Comparison of ENCODE assay signal across 22 mouse cellular contexts in genomic region chr9:34459968-34460367, GRCm38 (mm10). TPM values are rescaled to one million over a fixed set of nuclear protein-coding genes. Genes with fewer than 3 reads are reported as not detected.
DNase-seq lines count a peak whose midpoint lies in the region; ATAC-seq and TF ChIP-seq lines count a peak whose summit lies in the region.
"Had no signal": no experiment of that assay in that cellular context is flagged by ENCODE, and none has a peak within 500 bp of the region (broad histone marks: within the 10 kb centered on the region; RNA-seq: fewer than 3 reads in every experiment).

No protein-coding gene starts in this region.

- peak; percentile 51 for ATAC-seq in Patski
- peak; percentile 58; the same call in 1 of the 2 replicates for ATAC-seq in stomach, embryonic 16.5 days (ENCODE audit: insufficient read depth, low FRiP score)
- ATAC-seq: activated CD4-positive, CD25-positive, alpha-beta regulatory T cell, adult 4 months; forebrain, embryonic 13.5 days; forebrain, embryonic 15.5 days; forebrain, postnatal 0 days had no signal

- no peak overlapping the region for H3K9ac ChIP-seq in stomach, embryonic 16.5 days (ENCODE audit: low read length)
- H3K9ac ChIP-seq: embryonic facial prominence, embryonic 13.5 days; embryonic facial prominence, embryonic 15.5 days; forebrain, embryonic 13.5 days; forebrain, embryonic 15.5 days; forebrain, postnatal 0 days had no signal

- 30% methylated on average over 5 of the region's 5 CpGs for WGBS in stomach, embryonic 16.5 days

- no peak for TF ChIP-seq CTCF in Patski (IDR thresholded peaks at IDR 0.05)

- H3K36me3 ChIP-seq in stomach, embryonic 16.5 days (ENCODE audit: control insufficient read depth, insufficient read depth, low read length) = no peaks in the 10 kb centered on the region
- H3K36me3 ChIP-seq: embryonic facial prominence, embryonic 13.5 days; embryonic facial prominence, embryonic 15.5 days; forebrain, embryonic 15.5 days had no signal

- no peaks in the 10 kb centered on the region for H3K27me3 ChIP-seq in Patski
- H3K27me3 ChIP-seq in stomach, embryonic 16.5 days (ENCODE audit: control insufficient read depth, insufficient read depth, low read length) = no peaks in the 10 kb centered on the region
- H3K27me3 ChIP-seq: embryonic facial prominence, embryonic 13.5 days; embryonic facial prominence, embryonic 15.5 days; forebrain, embryonic 13.5 days; forebrain, embryonic 15.5 days had no signal

- no peak overlapping the region for H3K27ac ChIP-seq in stomach, embryonic 16.5 days (ENCODE audit: low read length)
- H3K27ac ChIP-seq: embryonic facial prominence, embryonic 13.5 days; embryonic facial prominence, embryonic 15.5 days; forebrain, embryonic 13.5 days; forebrain, embryonic 15.5 days had no signal

- in situ Hi-C loops in Patski (cut with MboI; ENCODE audit: low pct_unique_long_range_greater_than_20kb) = no loop called here

- no peak overlapping the region for H3K4me3 ChIP-seq in stomach, embryonic 16.5 days (replicated peaks; ENCODE audit: low read length)
- H3K4me3 ChIP-seq: embryonic facial prominence, embryonic 13.5 days; embryonic facial prominence, embryonic 15.5 days; erythroblast, embryonic 14.5 days; forebrain, embryonic 13.5 days; forebrain, embryonic 15.5 days had no signal

- CTCF ChIA-PET in Patski (lab: Charles Lee) = interaction anchor here (1.1 to 1.3 kb wide), 3 partner anchors 11 to 25 kb away, joined by 3 read pairs; no protein-coding TSS in a partner anchor

- POLR2A ChIA-PET in Patski (lab: Charles Lee) = no interaction called here

- H3K4me2 ChIP-seq in stomach, embryonic 16.5 days (ENCODE audit: low read depth, low read length) = no peak overlapping the region
- H3K4me2 ChIP-seq: embryonic facial prominence, embryonic 13.5 days; embryonic facial prominence, embryonic 15.5 days; forebrain, embryonic 13.5 days; forebrain, embryonic 15.5 days had no signal

- peaks cover 3% of the 10 kb centered on the region; the same call in 1 of the 2 replicates for H3K4me1 ChIP-seq in stomach, embryonic 16.5 days (ENCODE audit: control insufficient read depth, insufficient read depth, low read length)

- DNase-seq in Muller cell, postnatal 12 days (ENCODE audit: inconsistent ontology term) = peak; percentile 92
- DNase-seq in Patski (ENCODE audit: low read depth, low spot score) = peak; percentile 34
- no peak for DNase-seq in T-cell, adult 2 months (ENCODE audit: low spot score)
- no peak for DNase-seq in adipocyte (ENCODE audit: low spot score)
- DNase-seq: adrenal gland, adult 2 months; adrenal gland, postnatal 10 days; adrenal gland, postnatal 25 days; cerebellum, adult 11 months; cerebellum, adult 18-20 months; cerebellum, adult 8-10 months; cerebellum, adult 9-11 months; cerebellum, postnatal 14 days; cerebellum, postnatal 36 days; embryo, embryonic 11 days; forebrain, postnatal 0 days had no signal

- H3K9me3 ChIP-seq in stomach, embryonic 16.5 days (replicated peaks; ENCODE audit: control insufficient read depth, low read length) = no peaks in the 10 kb centered on the region
- H3K9me3 ChIP-seq: embryonic facial prominence, embryonic 13.5 days; embryonic facial prominence, embryonic 15.5 days; forebrain, embryonic 13.5 days; forebrain, embryonic 15.5 days had no signal

RNA-seq across cellular contexts. Expression of gene Kirrel3, which starts 25.7 kb away (rescaled TPM):
- polyA plus RNA-seq in Patski (2021) = 3.1 TPM
- 2.3 and 3.0 TPM in 2 replicates for polyA plus RNA-seq in stomach, embryonic 16.5 days (2015; fragmentation: Nextera tagmentation; extraction: Ambion mirVana)
- polyA plus RNA-seq: activated CD4-positive, CD25-positive, alpha-beta regulatory T cell, adult 4 months; erythroblast, embryonic 14.5 days had no signal

Comparison
In these comparisons a context has a peak if more than half of its experiments do, and no peak if none do; other contexts are left out.
1. DNase-seq: peak in Muller cell, postnatal 12 days (single experiment) and Patski (single experiment); none in T-cell, adult 2 months (single experiment) and adipocyte (single experiment).